Mouse (Mus musculus): ENCODE results near the gene Gstt4.

Gstt4 gene

DNA sequence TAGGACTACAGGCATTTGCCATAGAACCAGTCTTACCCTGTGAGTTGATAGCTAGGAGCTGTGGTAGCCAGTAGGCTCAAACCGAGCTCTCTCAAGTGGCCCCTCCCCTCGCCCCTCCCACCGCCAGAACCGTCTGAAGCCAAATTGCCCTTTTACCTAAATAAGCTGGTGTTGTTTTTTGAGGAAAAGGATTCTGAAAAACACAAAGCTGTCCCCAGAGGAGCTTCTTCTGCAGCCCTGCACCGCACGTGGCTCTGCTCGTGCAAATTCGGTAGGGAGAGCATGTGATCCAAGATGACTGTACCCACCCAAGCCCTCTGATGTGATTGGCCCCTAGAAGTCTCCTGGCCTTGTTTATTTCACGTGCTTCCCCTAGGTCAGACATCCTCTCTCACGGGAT lies 13.0 kb upstream of the Gstt4 start:
- peak in 1 of 2 experiments; percentile 47 for DNase-seq

DNA sequence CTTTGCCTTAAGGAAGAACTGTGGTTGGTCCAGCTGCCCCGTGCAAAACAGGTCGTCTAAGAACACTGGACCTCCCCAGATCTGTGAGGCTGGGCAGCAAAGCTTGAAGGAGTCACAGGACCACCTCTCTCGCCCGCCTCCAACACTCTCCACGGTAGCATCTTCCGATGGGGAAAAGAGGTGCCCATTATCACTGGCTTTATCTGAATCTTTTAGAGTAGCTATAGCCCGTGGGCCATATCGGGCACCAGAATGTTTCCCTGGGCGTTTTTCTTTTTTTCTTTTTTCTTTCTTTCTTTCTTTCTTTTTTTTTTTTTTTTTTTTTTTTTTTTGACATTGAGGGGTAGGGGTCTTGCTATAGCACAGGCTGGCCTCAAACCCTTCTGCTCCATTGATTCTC lies 12.4 kb upstream of the Gstt4 start:
- no peak for DNase-seq

DNA sequence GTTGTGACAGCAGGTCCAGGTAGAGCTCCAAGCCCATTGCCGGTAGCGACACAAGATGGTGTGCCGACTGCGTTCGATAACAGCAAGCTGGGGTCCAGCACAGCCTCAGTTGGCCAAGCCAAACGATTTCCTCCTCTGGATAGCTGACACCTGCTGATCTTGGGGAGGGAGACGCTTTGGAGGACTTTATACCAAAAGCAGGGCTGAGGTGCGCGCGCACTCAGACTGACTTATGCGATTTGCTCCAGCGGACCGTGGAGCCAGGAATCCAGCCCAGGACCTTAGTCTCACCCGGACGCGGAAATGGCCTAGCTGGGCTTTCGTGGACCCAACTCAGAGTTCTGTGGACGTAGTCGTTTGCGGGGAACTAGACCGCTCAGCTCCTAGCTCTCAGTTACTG lies 11.9 kb upstream of the Gstt4 start:
- peak; percentile 63 to 67 for DNase-seq

DNA sequence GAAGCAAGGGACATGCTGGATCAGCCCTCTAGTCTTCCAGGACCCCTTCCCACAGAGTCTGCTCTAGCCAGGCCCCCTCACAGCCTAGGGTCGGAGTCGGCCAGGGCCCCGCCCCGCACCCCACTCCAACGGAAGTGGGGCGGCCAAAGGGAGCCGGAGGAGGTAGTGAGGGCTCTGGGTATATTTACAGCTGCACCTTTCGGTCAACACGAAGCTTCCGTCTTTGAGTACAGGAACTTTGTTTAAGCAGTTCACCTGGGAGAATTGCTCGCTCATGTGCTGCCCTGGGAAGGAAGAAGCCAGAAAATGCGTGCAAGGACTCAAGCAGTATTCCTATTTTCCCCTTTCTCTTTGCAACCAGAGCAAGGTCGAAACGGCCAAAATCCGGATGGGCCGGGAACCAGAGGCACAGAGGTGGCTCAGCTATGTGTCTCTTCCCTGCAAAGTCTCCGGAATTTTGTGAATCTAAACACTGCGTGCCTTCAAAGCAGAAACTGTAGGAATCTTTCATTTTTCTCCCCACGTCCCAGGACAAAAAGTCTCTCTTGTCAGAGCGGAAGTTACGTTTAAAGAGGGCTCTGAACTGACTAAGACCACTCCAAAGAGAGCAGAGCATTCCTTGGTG lies 11.2 kb upstream of the Gstt4 start:
- DNase-seq = no peak

DNA sequence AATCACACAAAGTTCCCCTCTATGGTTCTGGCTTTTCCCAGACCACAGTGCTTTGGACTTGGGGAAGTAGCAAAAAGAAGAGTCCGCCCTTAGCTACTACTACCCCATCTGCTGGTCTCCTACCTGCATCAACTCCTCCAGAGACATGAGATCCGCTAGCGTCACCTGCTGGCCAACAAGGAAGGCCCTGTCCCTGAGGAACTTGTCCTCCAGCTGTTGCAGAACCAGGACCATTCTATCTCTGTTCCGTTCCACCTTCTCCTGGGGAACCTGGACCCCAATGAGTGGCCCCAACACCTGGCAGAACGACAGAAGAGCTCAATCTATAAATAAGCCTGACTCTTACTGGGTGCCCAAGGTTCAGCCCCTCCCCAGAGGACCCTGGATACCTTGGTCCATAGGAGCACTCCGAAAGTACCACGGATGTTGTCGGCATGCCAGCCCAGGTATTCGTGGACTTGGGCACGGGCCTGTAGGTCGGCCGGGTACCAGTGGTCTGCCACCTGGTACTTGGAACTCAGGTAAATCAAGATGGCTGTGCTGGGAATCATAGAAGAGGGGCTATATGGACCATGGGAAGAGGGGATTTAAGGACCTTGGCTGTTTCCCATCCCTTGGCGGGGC lies 10.0 kb upstream of the Gstt4 start:
- peak; percentile 55 to 68 for DNase-seq

DNA sequence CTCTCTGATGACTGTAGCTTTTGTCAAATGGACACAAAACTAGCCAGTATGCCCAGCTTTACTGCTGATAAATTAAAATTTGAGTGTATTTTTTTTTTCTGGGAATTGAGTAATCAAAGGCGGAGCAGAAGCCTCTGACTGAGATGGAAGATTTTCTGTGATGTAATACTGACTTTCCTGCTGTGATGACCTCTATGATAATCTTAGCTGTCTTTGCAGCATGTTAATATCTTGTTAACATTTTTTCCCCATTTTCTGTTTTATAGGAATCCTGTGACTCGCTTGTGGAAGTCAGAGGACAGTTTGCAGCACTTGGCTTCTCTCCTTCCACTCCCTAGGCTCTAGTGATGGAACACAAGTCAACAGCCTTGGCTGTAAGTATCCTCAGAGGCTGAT lies 7.9 kb upstream of the Gstt4 start:
- no peak for DNase-seq

DNA sequence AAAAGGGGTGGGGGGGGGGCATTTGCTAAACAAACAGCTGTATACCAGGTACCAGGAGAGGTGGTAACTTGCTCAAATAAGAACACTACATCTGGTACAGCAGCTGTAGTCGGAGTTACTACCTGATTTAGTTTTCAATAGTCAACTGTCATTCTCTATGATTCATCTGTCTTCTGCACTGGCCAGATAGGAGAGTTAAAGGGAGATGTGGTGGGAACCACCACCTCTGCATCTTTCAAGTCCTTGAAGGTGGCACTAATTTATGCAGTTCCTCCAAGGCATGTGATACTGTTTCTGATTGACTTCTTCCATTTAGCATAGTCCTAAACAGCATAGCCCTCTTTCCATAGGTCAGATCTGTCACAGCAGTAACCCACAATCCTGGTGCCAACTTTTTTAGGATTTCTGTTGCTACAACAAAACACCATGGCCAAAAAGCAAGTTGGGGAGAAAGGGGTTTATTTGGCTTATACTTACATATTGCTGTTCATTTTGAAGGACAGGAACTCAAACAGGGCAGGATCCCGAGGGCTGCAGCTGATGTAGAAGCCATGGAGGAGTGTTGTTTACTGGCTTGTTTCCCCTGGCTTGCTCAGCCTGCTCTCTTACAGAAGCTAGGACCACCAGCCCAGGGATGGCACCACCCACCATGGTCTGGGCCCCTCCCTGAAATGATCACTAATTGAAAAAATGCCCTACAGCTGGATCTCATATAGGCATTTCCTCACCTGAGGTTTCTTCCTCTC lies 7.4 kb upstream of the Gstt4 start:
- no peak for DNase-seq

DNA sequence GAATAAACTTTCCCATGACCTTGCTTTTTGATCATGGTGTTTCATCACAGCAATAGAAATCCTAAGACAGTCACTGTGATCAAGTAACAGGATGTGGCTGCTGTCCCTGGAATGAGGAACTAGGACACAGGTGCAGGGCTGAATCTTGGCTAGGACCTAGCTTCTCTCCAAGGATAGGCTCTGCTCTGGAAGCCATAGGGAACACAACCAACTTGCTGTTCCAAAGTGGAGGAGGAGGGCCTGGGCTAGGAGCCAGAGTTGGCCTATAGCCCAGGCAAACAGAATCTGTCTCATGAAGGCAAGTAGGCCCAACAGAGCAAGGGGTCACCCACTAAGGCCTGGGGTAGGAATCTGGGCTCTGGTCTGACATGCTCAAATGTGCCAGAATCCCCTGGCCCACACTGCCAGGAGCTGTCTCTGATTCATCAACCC lies 6.2 kb upstream of the Gstt4 start:
- peak; percentile 81 to 82 for DNase-seq

DNA sequence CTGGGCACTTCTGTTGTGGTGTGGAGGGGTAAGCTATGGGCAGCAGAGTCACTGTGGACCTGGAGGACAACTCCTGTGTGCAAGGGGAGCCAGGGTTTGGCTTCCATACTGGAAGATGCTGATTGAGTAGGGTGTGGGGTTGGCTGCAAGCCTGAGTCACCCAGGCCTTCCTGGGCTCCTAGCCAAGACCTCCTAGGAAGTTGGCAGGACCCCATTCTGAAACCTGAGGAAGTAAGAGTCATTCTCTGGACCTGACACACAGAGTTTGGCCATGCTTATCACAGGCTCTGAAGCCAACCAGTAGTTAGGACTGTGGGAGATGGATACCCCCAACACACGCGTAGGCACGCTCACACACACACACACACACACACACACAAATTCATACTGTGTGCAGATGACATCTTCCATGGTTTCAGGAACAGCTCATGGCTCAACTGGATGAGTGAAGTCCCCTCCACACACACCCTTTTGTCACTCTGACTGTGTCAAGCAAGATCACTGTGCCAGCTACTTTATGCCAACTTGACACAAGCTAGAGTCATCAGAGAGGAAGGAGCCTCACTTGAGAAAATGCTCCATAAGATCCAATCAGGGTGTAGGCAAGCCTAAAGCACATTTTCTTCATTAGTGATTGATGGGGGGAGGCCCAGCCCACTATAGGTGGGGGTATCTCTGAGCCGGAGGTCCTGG lies 5.5 kb upstream of the Gstt4 start:
- peak in 1 of 2 experiments; percentile 53 for DNase-seq

DNA sequence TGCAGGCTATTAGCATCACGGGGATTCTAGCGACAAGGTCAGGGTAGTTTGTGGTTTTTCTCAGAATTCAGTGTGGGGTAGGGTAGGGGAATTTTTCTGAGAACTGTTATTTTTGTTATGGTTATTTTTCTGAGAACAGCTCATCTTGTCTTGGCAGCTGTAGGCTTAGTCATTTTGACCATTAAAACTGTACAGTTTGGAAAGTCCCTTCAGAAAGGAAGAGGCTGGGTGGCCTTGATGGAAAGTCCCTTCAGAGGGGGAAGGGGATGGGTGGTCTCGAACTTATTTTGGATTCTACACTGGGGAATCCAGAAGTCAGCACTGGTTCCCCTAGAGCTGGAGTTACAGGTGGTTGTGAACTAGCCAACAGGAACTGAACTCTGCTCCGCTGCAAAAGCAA lies 2.2 kb upstream of the Gstt4 start:
- no peak for DNase-seq

DNA sequence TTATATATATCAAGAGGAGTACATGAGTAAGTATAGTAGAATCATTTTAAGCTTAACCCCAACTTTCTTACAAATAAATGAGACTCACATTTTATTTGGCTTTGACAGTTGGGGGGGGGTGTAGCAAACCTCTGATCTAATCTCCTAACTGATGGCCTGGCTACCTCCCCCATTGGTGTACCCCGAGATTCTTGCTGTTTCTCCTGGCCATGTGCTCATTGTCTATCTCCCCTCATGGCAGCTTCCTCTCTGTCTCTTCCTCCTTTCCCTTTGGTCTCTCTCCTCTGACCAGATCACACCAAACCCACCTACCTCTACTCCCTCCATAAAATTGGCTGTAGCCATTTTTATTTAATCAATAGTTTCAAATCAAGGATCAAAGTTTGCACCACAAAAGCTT lies 1.4 kb upstream of the Gstt4 start:
- no peak for DNase-seq

DNA sequence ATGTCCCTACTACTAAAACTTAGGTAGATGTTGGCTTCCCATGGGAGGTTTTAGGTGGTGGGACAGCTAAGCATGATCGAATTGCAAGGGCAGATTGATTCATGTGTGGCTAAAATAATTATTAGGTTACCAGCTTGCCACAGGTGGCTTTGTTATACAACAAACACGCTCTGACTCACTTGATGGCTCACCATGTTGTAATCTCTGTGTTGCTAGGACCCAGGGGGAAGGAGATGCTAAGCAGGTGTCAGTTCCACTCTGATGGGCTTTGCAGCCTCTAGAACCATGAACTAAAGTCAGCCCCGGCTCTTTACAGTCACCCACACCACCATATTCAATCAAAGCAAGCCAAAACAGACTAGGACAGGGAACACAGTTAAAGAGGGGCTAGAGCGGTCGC lies 2.5 kb downstream of the Gstt4 start:
- DNase-seq = no peak

DNA sequence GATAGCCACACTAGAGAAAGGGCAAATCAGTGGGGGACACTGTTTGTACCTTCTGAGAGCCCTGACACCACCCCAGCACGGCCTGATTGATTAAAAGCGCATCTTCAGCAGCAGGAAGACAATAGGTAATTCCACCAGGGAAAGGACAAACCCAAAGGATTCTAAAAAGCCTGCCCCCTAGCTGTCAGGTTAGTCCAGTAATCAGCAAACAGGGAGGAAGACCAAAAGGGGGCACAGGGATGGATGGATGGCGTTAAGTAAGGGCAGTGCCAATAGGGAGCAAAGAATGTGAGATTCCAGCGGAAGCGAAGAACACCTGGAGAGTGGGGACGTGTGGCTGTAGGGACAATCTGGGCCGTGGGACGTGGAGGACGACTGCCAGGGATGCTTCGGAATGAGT lies 3.7 kb downstream of the Gstt4 start:
- DNase-seq = no peak

DNA sequence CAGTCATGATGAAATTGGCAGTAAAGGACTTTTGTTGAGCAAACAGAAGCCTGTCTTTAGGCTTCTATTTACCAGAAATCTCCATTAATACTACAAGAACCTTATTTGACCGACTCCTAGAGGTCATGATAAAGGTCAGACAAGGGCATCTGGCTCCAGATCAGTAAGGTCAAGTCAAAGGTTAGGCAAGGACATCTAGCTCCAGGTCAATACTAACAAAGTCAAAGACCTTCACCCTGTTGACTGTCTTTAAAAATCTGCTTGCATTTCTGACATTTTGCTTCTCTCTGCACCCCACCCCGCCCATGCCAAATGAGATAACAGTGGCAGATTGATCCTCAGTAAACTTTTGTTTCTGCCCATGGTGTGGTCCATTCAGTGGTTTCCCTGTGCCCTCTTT lies 18.1 kb downstream of the Gstt4 start:
- no peak for DNase-seq

DNA sequence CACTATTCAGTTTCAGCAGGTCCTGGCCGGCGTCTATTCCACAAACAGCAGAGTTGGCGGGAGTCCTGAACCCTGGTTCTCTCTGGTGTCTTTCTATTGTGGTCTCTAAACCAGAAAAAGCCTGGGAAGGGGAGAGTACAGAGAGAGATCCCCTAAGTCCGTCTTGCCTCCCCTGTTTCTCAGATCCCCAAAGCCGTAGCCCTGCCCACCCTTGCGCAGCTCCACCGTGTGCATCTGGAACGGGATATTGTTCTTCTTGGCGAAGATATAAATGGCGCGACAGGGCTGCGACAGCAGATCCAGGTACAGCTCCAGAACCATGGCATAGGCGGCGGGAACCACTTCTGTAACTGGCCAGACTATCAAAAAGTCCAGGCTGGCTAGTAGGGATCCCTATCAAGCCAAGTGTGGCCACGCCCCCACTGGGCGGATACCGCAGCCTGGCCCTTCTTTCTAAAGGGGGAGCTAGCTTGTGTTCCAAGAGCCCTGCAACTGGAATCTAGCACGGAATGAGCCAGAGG lies 24.1 kb downstream of the Gstt4 start, which contains the start of gene Gstt1:
TSS of gene Gstt1 (minus strand) at position 409 of the 521 bp plus-strand sequence.
- DNase-seq = peak; percentile 76 to 80

DNA sequence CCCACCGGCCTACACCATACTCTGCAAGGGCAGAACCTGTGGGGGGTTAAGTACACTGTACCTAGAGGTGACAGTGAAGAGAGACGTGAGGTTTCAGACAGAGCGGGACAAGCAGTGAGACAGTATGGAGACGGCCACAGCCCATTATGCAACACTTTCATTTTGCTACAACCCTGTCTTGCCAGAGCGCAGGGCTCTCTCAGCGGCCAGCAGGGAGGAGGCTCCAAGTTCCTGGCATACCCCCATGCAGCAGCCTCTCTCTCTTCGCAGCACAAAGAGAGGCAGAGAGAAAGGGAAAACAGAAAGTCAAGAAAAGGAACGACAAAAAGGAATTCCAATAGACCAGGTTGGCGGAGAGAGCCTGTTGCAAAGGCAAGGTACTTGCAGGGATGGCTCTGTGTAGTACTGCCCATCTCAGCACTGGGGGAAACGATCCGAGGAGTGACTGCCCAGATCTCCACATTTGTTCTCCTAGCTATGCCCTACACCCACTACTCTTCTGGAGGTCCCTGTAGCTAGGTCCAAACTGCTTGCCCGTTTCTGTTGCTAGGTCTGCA lies 24.6 kb downstream of the Gstt4 start:
- DNase-seq = peak; percentile 78 to 80

DNA sequence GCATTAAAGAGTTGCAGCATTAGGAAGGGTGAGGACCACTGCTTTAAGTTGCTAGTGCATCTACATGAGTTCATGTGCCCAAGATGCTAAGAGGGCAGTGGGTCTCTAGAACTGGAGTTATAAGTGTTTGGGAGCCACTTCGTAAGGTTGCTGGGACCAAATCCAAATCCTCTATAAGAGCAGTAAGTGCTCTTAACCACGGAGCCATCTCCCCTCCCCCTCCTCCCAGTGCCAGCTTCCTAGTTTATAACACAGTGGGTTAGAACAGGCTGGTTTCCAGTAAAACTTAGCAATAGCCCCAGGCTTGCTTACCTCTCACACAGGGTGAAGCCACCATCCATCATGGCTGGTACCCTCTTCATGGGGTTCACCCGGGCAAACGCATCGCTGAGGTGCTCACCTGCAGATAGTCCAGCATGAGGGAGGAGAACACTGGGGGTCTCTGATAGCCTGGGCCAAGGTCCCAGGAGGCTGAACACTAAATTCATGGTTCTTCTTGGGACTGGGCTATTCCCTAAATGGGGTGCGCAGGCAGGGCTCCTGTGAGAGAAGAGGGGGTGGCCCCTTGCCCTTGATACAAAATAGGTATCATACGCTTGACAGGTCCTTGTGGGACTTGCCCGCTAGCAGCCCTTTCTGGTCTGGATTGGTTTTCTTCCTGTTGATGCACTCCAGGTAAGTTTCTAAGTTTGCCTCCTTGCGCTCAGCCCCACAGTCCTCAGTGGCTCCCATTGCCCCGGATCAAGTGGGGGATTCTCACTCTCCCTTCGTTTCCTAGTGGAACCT lies 25.4 kb downstream of the Gstt4 start:
- DNase-seq = peak in 1 of 2 experiments; percentile 40

DNA sequence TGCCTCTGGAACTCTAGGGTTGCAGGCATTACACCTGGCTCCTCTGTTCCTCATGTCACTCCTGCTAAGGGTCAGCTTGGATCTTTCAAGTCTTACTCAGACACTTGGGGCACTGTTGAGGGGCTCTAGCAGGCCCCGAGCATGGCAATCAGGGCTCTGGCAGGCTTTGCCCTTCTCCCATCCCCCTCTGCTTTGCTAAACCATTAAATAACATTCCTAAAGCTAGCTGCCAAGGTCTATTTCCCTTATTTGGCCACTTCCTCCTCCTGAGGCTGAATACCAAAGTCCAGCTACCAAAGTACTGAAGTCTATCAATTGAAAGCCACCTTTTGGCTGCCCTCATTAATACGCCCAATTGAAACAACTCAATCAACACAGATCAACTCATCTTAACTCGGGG lies 27.5 kb downstream of the Gstt4 start:
- no peak for DNase-seq

DNA sequence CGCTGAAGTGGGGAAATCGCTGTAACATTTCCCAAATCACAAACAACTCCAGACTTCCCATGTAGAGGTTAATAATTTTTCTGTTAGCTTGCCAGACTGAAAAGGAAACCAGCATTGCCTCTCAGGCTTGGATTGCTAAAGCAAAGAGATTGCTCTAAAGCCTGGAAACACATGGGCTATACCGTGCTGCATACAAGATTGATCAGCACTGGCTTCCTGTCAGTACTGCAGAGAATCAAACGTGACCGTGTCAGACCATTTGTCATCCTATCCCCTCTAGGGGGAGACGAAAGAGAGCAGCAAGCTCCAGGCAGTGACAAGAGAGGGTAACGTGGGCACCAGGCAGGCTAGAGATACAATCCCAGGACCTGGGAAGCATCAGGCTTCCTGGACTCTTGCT lies 31.6 kb downstream of the Gstt4 start:
- DNase-seq = no peak

DNA sequence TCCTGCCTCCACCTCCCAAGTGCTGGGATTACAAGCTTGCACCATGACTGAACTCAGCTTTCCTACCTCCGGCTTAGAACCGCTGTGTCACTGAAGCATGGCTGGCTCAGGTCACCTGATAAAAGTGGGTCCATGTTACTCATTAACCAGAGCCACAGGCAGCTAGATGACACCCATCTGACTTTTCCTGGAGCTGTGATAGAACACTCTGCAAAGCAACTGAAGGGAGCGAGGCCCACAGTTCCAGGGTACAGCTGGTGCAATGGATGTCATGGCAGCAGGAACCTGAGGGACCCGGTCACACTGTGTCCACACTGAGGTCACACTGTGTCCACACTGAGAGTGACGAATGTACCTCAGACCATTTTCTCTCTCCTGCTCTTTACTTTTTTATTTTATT lies 32.5 kb downstream of the Gstt4 start:
- no peak for DNase-seq

DNA sequence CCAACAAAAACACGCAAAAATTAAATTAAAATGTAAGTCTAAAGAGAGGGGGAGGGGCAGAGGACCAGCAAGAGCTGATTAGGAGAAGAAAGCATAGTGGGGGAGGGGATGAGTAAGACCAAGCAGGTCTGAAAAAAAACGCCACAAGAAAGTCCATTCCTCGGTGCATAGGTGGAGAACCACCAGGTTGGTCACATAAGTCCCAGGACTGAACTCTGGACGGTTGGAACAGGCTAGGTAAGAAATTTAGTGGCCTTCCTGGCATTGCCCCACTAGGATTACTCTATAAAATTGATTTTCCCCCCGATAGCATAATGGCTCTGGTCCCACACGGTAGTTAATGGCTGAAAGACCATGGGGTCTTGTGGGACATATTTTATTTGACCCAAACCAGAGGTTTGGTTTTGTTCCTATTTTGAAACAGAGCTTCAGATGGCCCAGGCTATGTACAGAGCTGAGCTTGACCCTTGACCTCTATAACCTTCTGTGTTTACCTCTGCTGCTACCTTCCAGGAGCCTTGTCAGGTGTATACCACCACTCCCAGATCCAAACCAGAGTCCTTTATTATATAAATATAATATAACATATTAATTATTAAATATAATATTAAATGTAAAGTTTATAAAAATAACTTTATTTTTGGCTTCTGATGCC lies 33.1 kb downstream of the Gstt4 start:
- no peak for DNase-seq

DNA sequence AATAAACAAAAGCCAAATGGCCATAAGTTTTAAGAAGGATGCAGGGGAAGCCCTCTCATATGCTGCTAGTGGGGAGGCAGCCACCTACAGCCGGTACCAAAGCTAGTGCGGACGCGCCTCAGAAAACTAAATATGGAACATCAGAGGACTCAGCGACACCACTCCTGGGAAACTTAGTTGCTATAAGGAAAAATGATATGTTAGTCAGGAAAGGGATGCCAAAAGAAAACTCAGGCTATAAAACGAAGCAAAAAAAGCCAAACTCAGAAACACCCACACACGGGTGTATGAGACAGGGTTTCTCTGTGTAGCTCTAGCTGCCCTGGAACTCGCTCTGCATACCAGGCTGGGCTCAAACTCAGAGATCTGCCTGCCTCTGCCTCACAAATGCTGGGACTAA lies 34.1 kb downstream of the Gstt4 start:
- no peak for DNase-seq
